Mouse (Mus musculus) ES-E14 (cell line): ENCODE measurements around the gene Castor2. TPM values are rescaled to one million over a fixed set of nuclear protein-coding genes. Genes with fewer than 3 reads are reported as not detected.
A peak's percentile ranks its signal among the peaks of the same experiment; 100 is the strongest.

ENCODE experiments used
- DNase-seq: peaks from one replicate; pipeline ENCODE4 v3.0.0-alpha.2; 2013; ENCODE audit warnings: low read depth, low spot score
- H3K27ac ChIP-seq: 2 replicates; pipeline ENCODE4 v1.5.1; 2012; ENCODE audit warnings: low read depth, mild to moderate bottlenecking, low read length, moderate library complexity, mixed read lengths; ENCODE audit not compliant: poor library complexity, insufficient read depth, severe bottlenecking
- H3K36me3 ChIP-seq: 2 replicates; pipeline ENCODE4 v1.6.1; 2012; ENCODE audit warnings: mild to moderate bottlenecking, low read length, moderate library complexity, mixed read lengths; ENCODE audit not compliant: control insufficient read depth, poor library complexity, insufficient read depth, severe bottlenecking
- H3K4me1 ChIP-seq, 2 experiments: fragments of 150-350 bp in 1 of 2; sonication (generic) in 1 of 2; 2 replicates each; pipeline ENCODE4 v1.6.1; 2012; ENCODE audit warnings: low read length in 2 of 2, mild to moderate bottlenecking in 1 of 2, mixed read lengths in 1 of 2; ENCODE audit not compliant: control insufficient read depth in 2 of 2, insufficient read depth in 2 of 2, poor library complexity in 1 of 2
- H3K4me3 ChIP-seq, 2 experiments: fragments of 150-350 bp in 1 of 2; sonication (generic) in 1 of 2; 2 replicates each; pipeline ENCODE4 v1.5.1; 2012; ENCODE audit warnings: low read length in 2 of 2, low read depth in 1 of 2, mild to moderate bottlenecking in 1 of 2, mixed read lengths in 1 of 2; ENCODE audit not compliant: insufficient read depth in 1 of 2, poor library complexity in 1 of 2, severe bottlenecking in 1 of 2
- H3K9ac ChIP-seq: 2 replicates; pipeline ENCODE4 v1.6.1; 2012; ENCODE audit warnings: low read depth, mild to moderate bottlenecking, low read length, mixed read lengths; ENCODE audit not compliant: poor library complexity, insufficient read depth, severe bottlenecking
- H3K9me3 ChIP-seq: fragments of 150-350 bp; sonication (generic); 2 replicates; pipeline ENCODE4 v1.6.1; 2012; ENCODE audit warnings: low read depth, mild to moderate bottlenecking, low read length; ENCODE audit not compliant: control insufficient read depth, insufficient read depth
- CHD2 ChIP-seq: IDR thresholded peaks from 2 replicates; pipeline ENCODE4 v1.6.1; 2014; ENCODE audit warnings: mild to moderate bottlenecking, low read depth, low read length, inconsistent platforms
- HCFC1 ChIP-seq: IDR thresholded peaks from 2 replicates; pipeline ENCODE4 v1.6.1; 2012; ENCODE audit warnings: low read length, inconsistent platforms, borderline replicate concordance; ENCODE audit not compliant: insufficient read depth
- MAFK ChIP-seq: IDR thresholded peaks from 2 replicates; pipeline ENCODE4 v1.6.1; 2014; ENCODE audit warnings: mild to moderate bottlenecking, low read depth, low read length, inconsistent platforms; ENCODE audit not compliant: insufficient read depth
- ZC3H11A ChIP-seq: IDR thresholded peaks from 2 replicates; pipeline ENCODE4 v1.6.1; 2012; ENCODE audit warnings: low read depth, mild to moderate bottlenecking, inconsistent platforms, low read length, borderline replicate concordance
- ZNF384 ChIP-seq: IDR thresholded peaks from 2 replicates; pipeline ENCODE4 v1.6.1; 2012; ENCODE audit warnings: low read depth, low read length, inconsistent platforms
- in situ Hi-C, 2 experiments: fragments of 600-800 bp; cut with MboI; formaldehyde crosslinking; loops; one replicate each; pipeline ENCODE4 v1.15.1; 2025; ENCODE audit warnings: low sequenced_read_pairs in 2 of 2, inconsistent platforms in 1 of 2; ENCODE audit not compliant: unreplicated experiment in 2 of 2
- total RNA-seq: library from RNA; depleted of rRNA; stranded (reverse); fragments of 300-350 nt; gene quantifications from 2 replicates; pipeline ENCODE4 v1.2.3, GENCODE M21; 2012

Gene Castor2
- total RNA-seq, 1 experiment = 2.2 TPM

DNA sequence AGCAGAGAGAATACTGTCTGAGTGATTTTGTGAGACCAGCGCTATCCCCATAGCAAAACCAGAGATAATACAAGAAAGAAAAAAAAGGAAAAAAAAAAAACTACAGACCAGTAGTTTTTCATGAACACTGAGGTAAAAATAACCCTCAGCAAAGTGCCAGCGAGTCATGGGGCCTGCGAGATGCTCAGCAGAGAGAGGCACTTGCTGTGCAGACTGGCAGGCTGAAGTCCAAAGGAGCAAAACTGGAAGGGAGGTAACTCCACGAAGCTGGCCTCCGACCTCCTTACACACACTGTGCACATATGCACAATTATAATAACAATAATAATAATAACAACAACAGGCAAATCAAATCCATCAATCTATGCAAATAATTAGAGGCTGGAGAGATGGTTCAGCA is 12.3 kb upstream of the Castor2 start:
- in situ Hi-C loops = no loop called here
- H3K9me3 ChIP-seq = no peaks in the 10 kb centered on the region
- no peak overlapping the region for H3K4me3 ChIP-seq
- no peak for TF ChIP-seq HCFC1
- no peak for TF ChIP-seq CHD2
- no peak for TF ChIP-seq MAFK
- no peak for TF ChIP-seq ZNF384
- no peaks in the 10 kb centered on the region for H3K36me3 ChIP-seq
- H3K4me1 ChIP-seq = no peaks in the 10 kb centered on the region
- no peak overlapping the region for H3K27ac ChIP-seq
- H3K9ac ChIP-seq = no peak overlapping the region
- DNase-seq = no peak

DNA sequence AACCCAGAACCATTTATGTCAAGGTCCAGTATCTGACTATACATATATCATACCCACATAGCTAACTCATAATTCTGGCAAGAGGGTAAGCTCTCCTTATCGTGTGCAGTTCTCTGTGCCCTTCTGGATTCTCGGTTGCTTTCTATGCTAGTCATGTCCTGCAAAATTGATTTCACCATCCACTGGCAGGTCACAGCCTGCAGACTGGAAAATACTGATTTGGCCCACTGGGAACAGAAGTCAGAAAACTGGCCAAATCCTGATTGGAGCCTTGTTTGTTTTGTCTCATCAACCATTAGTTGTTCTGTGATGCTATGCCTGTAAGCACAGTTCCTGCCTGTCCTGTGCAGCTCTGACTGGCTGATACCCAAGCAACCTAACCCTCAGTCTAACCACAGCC is 3.7 kb upstream of the Castor2 start:
- Histone ChIP-seq H3K4me3 (no peak overlapping the region), H3K4me1 (peaks cover 0 to 5% of the 10 kb centered on the region in 2 experiments; a peak in 2 of 4 replicates), H3K36me3 (no peaks in the 10 kb centered on the region), H3K9me3 (no peaks in the 10 kb centered on the region), H3K9ac (no peak overlapping the region), H3K27ac (no peak overlapping the region)
- TF ChIP-seq ZC3H11A = no peak
- no peak for DNase-seq
- in situ Hi-C loops = no loop called here

DNA sequence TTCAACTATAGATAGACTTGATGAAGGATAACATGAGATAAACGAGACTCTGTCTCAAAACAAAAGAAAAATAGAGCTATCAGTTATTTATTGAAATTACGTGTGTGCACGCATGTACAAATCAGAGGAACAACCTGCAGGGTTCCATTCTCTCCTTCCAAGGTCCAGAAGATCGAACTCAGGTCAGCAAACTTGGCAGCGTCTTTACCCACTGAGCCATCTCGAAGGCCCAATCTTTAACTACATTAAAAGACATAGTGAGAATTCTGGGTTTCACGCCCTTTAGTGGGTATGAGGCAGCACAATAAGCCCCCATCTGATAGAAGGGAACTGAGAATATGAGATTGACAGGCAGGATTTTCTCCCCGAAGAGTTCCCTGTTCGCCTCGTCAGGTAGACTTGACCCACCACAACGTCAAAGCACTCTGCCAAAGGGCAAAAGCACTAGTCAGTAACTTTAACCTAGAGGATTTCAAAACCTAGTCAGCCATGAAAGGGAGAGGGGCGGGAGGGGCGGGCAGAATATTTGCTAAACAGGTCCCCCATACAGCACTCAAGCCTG is 1.1 kb upstream of the Castor2 start:
- DNase-seq = no peak
- 0 out of 2 replicates have a peak overlapping the region, but pooled peaks have one; percentile 6 for H3K9ac ChIP-seq
- H3K36me3 ChIP-seq = no peaks in the 10 kb centered on the region
- TF ChIP-seq ZNF384 = no peak
- TF ChIP-seq CHD2 = no peak
- no peak for TF ChIP-seq MAFK
- TF ChIP-seq ZC3H11A = no peak
- no peak for TF ChIP-seq HCFC1
- in situ Hi-C loops = no loop called here
- no peak overlapping the region for H3K27ac ChIP-seq
- H3K4me1 ChIP-seq = peaks cover 0 to 13% of the 10 kb centered on the region in 2 experiments; a peak in 2 of 4 replicates
- peak overlapping the region; percentile 80 to 86; a peak in 1 of 4 replicates for H3K4me3 ChIP-seq
- H3K9me3 ChIP-seq = no peaks in the 10 kb centered on the region

DNA sequence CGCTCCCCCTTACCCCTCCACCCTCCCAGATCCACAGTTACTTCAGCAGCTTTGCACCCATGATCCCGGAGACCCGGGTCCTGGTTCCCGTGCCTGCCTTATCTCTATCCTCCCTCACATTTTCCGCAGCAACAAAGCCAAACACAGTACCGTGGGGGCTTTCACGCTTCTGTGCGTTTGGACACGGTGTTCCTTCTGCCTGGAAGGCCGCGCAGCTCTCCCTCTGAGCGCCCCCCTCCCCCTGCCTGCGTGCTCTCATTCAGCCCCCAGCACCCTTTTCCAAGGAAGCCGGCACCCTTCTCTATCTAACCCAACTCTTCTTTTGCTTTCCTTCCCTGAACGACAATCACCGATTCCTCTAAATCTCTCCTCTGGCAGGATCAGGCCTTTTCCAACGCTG is 535 bp upstream of the Castor2 start:
- Histone ChIP-seq H3K4me3 (peak overlapping the region; percentile 80 to 86), H3K27ac (no peak overlapping the region), H3K9ac (peak overlapping the region; percentile 33), H3K36me3 (no peaks in the 10 kb centered on the region), H3K9me3 (no peaks in the 10 kb centered on the region), H3K4me1 (peaks cover 0 to 13% of the 10 kb centered on the region in 2 experiments; a peak in 2 of 4 replicates)
- TF ChIP-seq ZC3H11A = no peak
- TF ChIP-seq ZNF384 = no peak
- TF ChIP-seq CHD2 = no peak
- TF ChIP-seq HCFC1 = no peak
- TF ChIP-seq MAFK = no peak
- in situ Hi-C loops = no loop called here
- no peak for DNase-seq

DNA sequence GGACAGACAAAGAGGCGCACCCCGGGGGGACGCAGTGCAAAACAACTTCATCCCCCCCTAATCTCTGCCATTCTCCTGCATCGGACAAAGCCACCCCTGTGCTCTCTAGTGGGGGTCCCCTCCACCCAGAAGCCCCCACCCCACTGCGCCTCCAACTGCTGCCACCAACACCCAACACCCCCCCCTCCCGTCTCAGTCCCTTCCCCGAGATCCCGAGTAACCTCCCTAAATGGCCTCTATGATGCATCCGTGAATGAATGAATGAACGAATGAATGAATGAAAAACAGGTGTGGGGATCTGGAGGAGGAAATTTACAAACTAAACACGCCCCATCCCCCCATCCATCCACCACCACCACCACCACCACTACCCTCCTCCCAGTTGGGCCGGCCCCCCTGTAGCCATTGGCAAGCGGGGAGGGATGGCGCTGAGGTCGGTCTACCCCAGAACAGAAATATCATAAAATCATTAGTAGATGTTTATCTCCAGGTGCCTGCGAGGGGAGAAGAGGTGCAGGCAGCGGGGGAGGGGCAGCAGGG is 791 bp downstream of the Castor2 start:
- H3K9me3 ChIP-seq = no peaks in the 10 kb centered on the region
- H3K9ac ChIP-seq = no peak overlapping the region
- no peaks in the 10 kb centered on the region for H3K36me3 ChIP-seq
- no peak for TF ChIP-seq CHD2
- TF ChIP-seq HCFC1 = no peak
- no peak for TF ChIP-seq MAFK
- TF ChIP-seq ZNF384 = no peak
- no peak for TF ChIP-seq ZC3H11A
- DNase-seq = no peak
- no peak overlapping the region for H3K27ac ChIP-seq
- H3K4me3 ChIP-seq = peak overlapping the region; percentile 44 to 86
- H3K4me1 ChIP-seq = peaks cover 0 to 13% of the 10 kb centered on the region in 2 experiments; a peak in 2 of 4 replicates
- in situ Hi-C loops = no loop called here
